Mouse (Mus musculus): ENCODE data around the gene Strap. TPM values are rescaled to one million over a fixed set of nuclear protein-coding genes. Genes with fewer than 3 reads are reported as not detected.

The Strap gene
- polyA plus RNA-seq, 1 experiment from 2014 or later, result 177 TPM

GRCm38 (mm10) chr6:137751551-137752274 lies 16.8 kb downstream of the Strap start:
- H3K27me3 ChIP-seq (ENCODE audit: control insufficient read depth, insufficient read depth, low read length), result no peaks in the 10 kb centered on the region
- no peak for ATAC-seq (ENCODE audit: low FRiP score)
- no peak overlapping the region for H3K4me3 ChIP-seq (replicated peaks; ENCODE audit: low read length)
- no peak overlapping the region for H3K27ac ChIP-seq
- H3K36me3 ChIP-seq (replicated peaks; ENCODE audit: control insufficient read depth, insufficient read depth), result peaks cover 56% of the 10 kb centered on the region
- no peak overlapping the region for H3K4me2 ChIP-seq (replicated peaks)
- no peaks in the 10 kb centered on the region for H3K9me3 ChIP-seq (ENCODE audit: control insufficient read depth, low read length)
- 91% methylated on average over 10 of the region's 10 CpGs for WGBS
- no peak overlapping the region for H3K9ac ChIP-seq
- no peak for DNase-seq (ENCODE audit: low spot score)
- H3K4me1 ChIP-seq (replicated peaks; ENCODE audit: control insufficient read depth, insufficient read depth, low read length), result peaks cover 6% of the 10 kb centered on the region; the same call in 1 of the 2 replicates

- Histone ChIP-seq H3K4me2 (replicated peaks) (no peak overlapping the region), H3K9me3 (ENCODE audit: control insufficient read depth, low read length) (no peaks in the 10 kb centered on the region), H3K9ac (no peak overlapping the region), H3K36me3 (replicated peaks; ENCODE audit: control insufficient read depth, insufficient read depth) (peaks cover 50% of the 10 kb centered on the region), H3K4me1 (replicated peaks; ENCODE audit: control insufficient read depth, insufficient read depth, low read length) (peaks cover 6% of the 10 kb centered on the region; the same call in 1 of the 2 replicates), H3K27ac (no peak overlapping the region), H3K27me3 (ENCODE audit: control insufficient read depth, insufficient read depth, low read length) (no peaks in the 10 kb centered on the region), H3K4me3 (replicated peaks; ENCODE audit: low read length) (no peak overlapping the region)
- 91% methylated on average over 4 of the region's 4 CpGs for whole genome bisulfite sequencing
- ATAC-seq (ENCODE audit: low FRiP score) (no peak), DNase-seq (ENCODE audit: low spot score) (no peak)
Measured at GRCm38 (mm10) chr6:137752275-137752655, 17.4 kb downstream of the Strap start.

GRCm38 (mm10) chr6:137754056-137754856 lies 19.4 kb downstream of the Strap start, which contains the start of gene Dera:
TSS of gene Dera (plus strand) at chr6:137754546.
- Histone ChIP-seq H3K36me3 (replicated peaks; ENCODE audit: control insufficient read depth, insufficient read depth) (peaks cover 30% of the 10 kb centered on the region), H3K27ac (no peak within 1 kb of the TSS), H3K4me2 (replicated peaks) (peak within 1 kb of the TSS; percentile 59), H3K4me3 (replicated peaks; ENCODE audit: low read length) (peak within 1 kb of the TSS; percentile 43), H3K4me1 (replicated peaks; ENCODE audit: control insufficient read depth, insufficient read depth, low read length) (peaks cover 6% of the 10 kb centered on the region; the same call in 1 of the 2 replicates), H3K9me3 (ENCODE audit: control insufficient read depth, low read length) (no peaks in the 10 kb centered on the region), H3K9ac (peak within 1 kb of the TSS; percentile 47), H3K27me3 (ENCODE audit: control insufficient read depth, insufficient read depth, low read length) (no peaks in the 10 kb centered on the region)
- peak; percentile 84 for ATAC-seq (ENCODE audit: low FRiP score)
- peak; percentile 37 for DNase-seq (ENCODE audit: low spot score)
- WGBS, result 10% methylated on average over 26 of the region's 26 CpGs

- Histone ChIP-seq H3K27me3 (ENCODE audit: control insufficient read depth, insufficient read depth, low read length) (no peaks in the 10 kb centered on the region), H3K9ac (peak overlapping the region; percentile 47), H3K4me3 (replicated peaks; ENCODE audit: low read length) (peak overlapping the region; percentile 43), H3K4me1 (replicated peaks; ENCODE audit: control insufficient read depth, insufficient read depth, low read length) (peaks cover 6% of the 10 kb centered on the region; the same call in 1 of the 2 replicates), H3K27ac (no peak overlapping the region), H3K9me3 (ENCODE audit: control insufficient read depth, low read length) (no peaks in the 10 kb centered on the region), H3K4me2 (replicated peaks) (peak overlapping the region; percentile 59), H3K36me3 (replicated peaks; ENCODE audit: control insufficient read depth, insufficient read depth) (peaks cover 25% of the 10 kb centered on the region)
- 5% methylated on average over 8 of the region's 8 CpGs for WGBS
- ATAC-seq (ENCODE audit: low FRiP score), result no peak
- no peak for DNase-seq (ENCODE audit: low spot score)
Measured at GRCm38 (mm10) chr6:137754857-137755232, 20.0 kb downstream of the Strap start.

GRCm38 (mm10) chr6:137756310-137756709 lies 21.4 kb downstream of the Strap start:
- Histone ChIP-seq H3K4me1 (replicated peaks; ENCODE audit: control insufficient read depth, insufficient read depth, low read length) (peaks cover 6% of the 10 kb centered on the region; the same call in 1 of the 2 replicates), H3K4me2 (replicated peaks) (no peak overlapping the region), H3K27me3 (ENCODE audit: control insufficient read depth, insufficient read depth, low read length) (no peaks in the 10 kb centered on the region), H3K9ac (no peak overlapping the region), H3K9me3 (ENCODE audit: control insufficient read depth, low read length) (no peaks in the 10 kb centered on the region), H3K27ac (no peak overlapping the region), H3K36me3 (replicated peaks; ENCODE audit: control insufficient read depth, insufficient read depth) (peaks cover 14% of the 10 kb centered on the region), H3K4me3 (replicated peaks; ENCODE audit: low read length) (no peak overlapping the region)
- ATAC-seq (ENCODE audit: low FRiP score) (no peak), DNase-seq (ENCODE audit: low spot score) (no peak)
- WGBS, result 70% methylated on average over 5 of the region's 5 CpGs

- Histone ChIP-seq H3K9ac (no peak overlapping the region), H3K4me2 (replicated peaks) (no peak overlapping the region), H3K36me3 (replicated peaks; ENCODE audit: control insufficient read depth, insufficient read depth) (no peaks in the 10 kb centered on the region; the same call in 1 of the 2 replicates), H3K4me3 (replicated peaks; ENCODE audit: low read length) (no peak overlapping the region), H3K27me3 (ENCODE audit: control insufficient read depth, insufficient read depth, low read length) (no peaks in the 10 kb centered on the region), H3K4me1 (replicated peaks; ENCODE audit: control insufficient read depth, insufficient read depth, low read length) (peaks cover 6% of the 10 kb centered on the region; the same call in 1 of the 2 replicates), H3K9me3 (ENCODE audit: control insufficient read depth, low read length) (no peaks in the 10 kb centered on the region), H3K27ac (no peak overlapping the region)
- no peak for ATAC-seq (ENCODE audit: low FRiP score)
- WGBS, result 92% methylated on average over 1 of the region's 1 CpGs
- no peak for DNase-seq (ENCODE audit: low spot score)
Measured at GRCm38 (mm10) chr6:137757891-137758290, 23.0 kb downstream of the Strap start.

- H3K4me3 ChIP-seq (replicated peaks; ENCODE audit: low read length), result no peak overlapping the region
Measured at GRCm38 (mm10) chr6:137759681-137760080, 24.8 kb downstream of the Strap start.

GRCm38 (mm10) chr6:137760966-137761365 lies 26.1 kb downstream of the Strap start:
- no peaks in the 10 kb centered on the region for H3K4me1 ChIP-seq (replicated peaks; ENCODE audit: control insufficient read depth, insufficient read depth, low read length)
- H3K4me3 ChIP-seq (replicated peaks; ENCODE audit: low read length), result no peak overlapping the region
- WGBS, result 76% methylated on average over 15 of the region's 15 CpGs
- ATAC-seq (ENCODE audit: low FRiP score) (no peak), DNase-seq (ENCODE audit: low spot score) (no peak)
- H3K27me3 ChIP-seq (ENCODE audit: control insufficient read depth, insufficient read depth, low read length), result no peaks in the 10 kb centered on the region
- no peak overlapping the region for H3K27ac ChIP-seq
- no peaks in the 10 kb centered on the region for H3K36me3 ChIP-seq (replicated peaks; ENCODE audit: control insufficient read depth, insufficient read depth)
- no peaks in the 10 kb centered on the region for H3K9me3 ChIP-seq (ENCODE audit: control insufficient read depth, low read length)
- H3K9ac ChIP-seq, result no peak overlapping the region
- H3K4me2 ChIP-seq (replicated peaks), result no peak overlapping the region

More at GRCm38 (mm10) chr6:137759681-137760080, 24.8 kb downstream of the Strap start:
- Histone ChIP-seq H3K4me2 (replicated peaks) (no peak overlapping the region), H3K36me3 (replicated peaks; ENCODE audit: control insufficient read depth, insufficient read depth) (no peaks in the 10 kb centered on the region), H3K4me1 (replicated peaks; ENCODE audit: control insufficient read depth, insufficient read depth, low read length) (no peaks in the 10 kb centered on the region), H3K9me3 (ENCODE audit: control insufficient read depth, low read length) (no peaks in the 10 kb centered on the region), H3K27me3 (ENCODE audit: control insufficient read depth, insufficient read depth, low read length) (no peaks in the 10 kb centered on the region), H3K27ac (no peak overlapping the region), H3K9ac (no peak overlapping the region)
- DNase-seq (ENCODE audit: low spot score) (no peak), ATAC-seq (ENCODE audit: low FRiP score) (peak; percentile 21; the same call in 1 of the 2 replicates)
- 61% methylated on average over 8 of the region's 8 CpGs for WGBS

GRCm38 (mm10) chr6:137764572-137765210 lies 29.8 kb downstream of the Strap start:
- DNase-seq (ENCODE audit: low spot score) (no peak), ATAC-seq (ENCODE audit: low FRiP score) (no peak; the same call in 1 of the 2 replicates)
- no peaks in the 10 kb centered on the region for H3K36me3 ChIP-seq (replicated peaks; ENCODE audit: control insufficient read depth, insufficient read depth)
- H3K27me3 ChIP-seq (ENCODE audit: control insufficient read depth, insufficient read depth, low read length), result no peaks in the 10 kb centered on the region
- H3K9me3 ChIP-seq (ENCODE audit: control insufficient read depth, low read length), result no peaks in the 10 kb centered on the region
- H3K27ac ChIP-seq, result no peak overlapping the region
- H3K4me3 ChIP-seq (replicated peaks; ENCODE audit: low read length), result no peak overlapping the region
- H3K9ac ChIP-seq, result no peak overlapping the region
- H3K4me2 ChIP-seq (replicated peaks), result no peak overlapping the region
- 46% methylated on average over 3 of the region's 3 CpGs for WGBS
- no peaks in the 10 kb centered on the region for H3K4me1 ChIP-seq (replicated peaks; ENCODE audit: control insufficient read depth, insufficient read depth, low read length)

Data from hindbrain, embryonic 14.5 days (tissue).